Mouse (Mus musculus) B cell, adult 2 months (primary cell): ENCODE measurements around the gene Avpr1b.

ENCODE experiments used
- DNase-seq, 2 experiments: peaks; one replicate each; pipeline ENCODE4 v3.0.0; 2022

Avpr1b gene

GRCm38 (mm10) chr1:131598905-131599304 lies at the start of gene Avpr1b:
TSS of gene Avpr1b (plus strand) at chr1:131599239.
- no peak for DNase-seq

GRCm38 (mm10) chr1:131551956-131552355 lies 47.1 kb upstream of the Avpr1b start:
- no peak for DNase-seq

- no peak for DNase-seq
These were observed 45.6 kb upstream of the Avpr1b start for GRCm38 (mm10) chr1:131553428-131553827.

GRCm38 (mm10) chr1:131555042-131555812 lies 43.8 kb upstream of the Avpr1b start:
- peak; percentile 79 to 83 for DNase-seq

- DNase-seq, result no peak
These were observed 38.5 kb upstream of the Avpr1b start for GRCm38 (mm10) chr1:131560500-131560899.

GRCm38 (mm10) chr1:131562081-131562480 lies 37.0 kb upstream of the Avpr1b start:
- DNase-seq, result no peak

GRCm38 (mm10) chr1:131566056-131566455 lies 33.0 kb upstream of the Avpr1b start:
- DNase-seq, result peak; percentile 49 to 58

- no peak for DNase-seq
These were observed 29.3 kb upstream of the Avpr1b start for GRCm38 (mm10) chr1:131569721-131570120.

- DNase-seq, result no peak
These were observed 28.6 kb upstream of the Avpr1b start for GRCm38 (mm10) chr1:131570391-131570790.

GRCm38 (mm10) chr1:131573721-131574120 lies 25.3 kb upstream of the Avpr1b start:
- peak; percentile 14 to 17 for DNase-seq

- no peak for DNase-seq
These were observed 19.9 kb upstream of the Avpr1b start for GRCm38 (mm10) chr1:131578943-131579680.

GRCm38 (mm10) chr1:131580389-131580788 lies 18.6 kb upstream of the Avpr1b start:
- DNase-seq, result no peak

GRCm38 (mm10) chr1:131583598-131583997 lies 15.4 kb upstream of the Avpr1b start:
- no peak for DNase-seq

- DNase-seq, result no peak
These were observed 12.2 kb upstream of the Avpr1b start for GRCm38 (mm10) chr1:131586836-131587235.

- DNase-seq, result peak; percentile 12 to 25
These were observed 1.3 kb downstream of the Avpr1b start for GRCm38 (mm10) chr1:131600314-131600713.

- no peak for DNase-seq
These were observed 7.7 kb downstream of the Avpr1b start for GRCm38 (mm10) chr1:131606719-131607118.

- DNase-seq, result peak in 1 of 2 experiments; percentile 13
These were observed 13.6 kb downstream of the Avpr1b start for GRCm38 (mm10) chr1:131612556-131613155.

- peak; percentile 86 to 88 for DNase-seq
These were observed 14.5 kb downstream of the Avpr1b start for GRCm38 (mm10) chr1:131613361-131614133.

- no peak for DNase-seq
These were observed 15.6 kb downstream of the Avpr1b start for GRCm38 (mm10) chr1:131614641-131615040.

- DNase-seq, result no peak
These were observed 17.1 kb downstream of the Avpr1b start for GRCm38 (mm10) chr1:131616131-131616530.

- no peak for DNase-seq
These were observed 17.6 kb downstream of the Avpr1b start for GRCm38 (mm10) chr1:131616546-131617220.

GRCm38 (mm10) chr1:131618576-131618975 lies 19.5 kb downstream of the Avpr1b start:
- no peak for DNase-seq
